Mouse (Mus musculus) kidney, postnatal 10 days (tissue): ENCODE measurements around the gene Dgkg.

Experiments
- DNase-seq: peaks from one replicate; pipeline ENCODE4 v3.0.0; 2021; ENCODE audit warnings: mixed read lengths

Dgkg gene

DNA sequence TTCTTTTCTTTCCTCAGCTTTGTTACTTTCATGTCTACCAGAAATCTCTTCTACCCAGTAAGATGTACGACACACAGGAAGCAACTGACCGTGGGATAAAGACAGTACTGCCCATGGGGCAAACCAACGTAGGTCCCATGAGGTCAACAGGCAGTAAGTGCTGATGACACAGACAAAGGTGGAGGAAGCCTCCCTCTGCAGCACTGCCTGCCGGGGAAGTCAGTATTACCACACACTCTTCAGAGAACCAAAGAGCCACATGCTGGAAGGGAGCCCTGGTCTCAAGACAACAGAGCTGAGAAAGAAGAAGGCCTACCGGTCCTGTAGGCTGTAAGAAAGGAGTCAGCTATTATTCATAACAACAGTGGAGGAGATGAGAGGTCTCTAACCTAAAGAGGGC, 67.4 kb downstream of the Dgkg start:
- DNase-seq: no peak

DNA sequence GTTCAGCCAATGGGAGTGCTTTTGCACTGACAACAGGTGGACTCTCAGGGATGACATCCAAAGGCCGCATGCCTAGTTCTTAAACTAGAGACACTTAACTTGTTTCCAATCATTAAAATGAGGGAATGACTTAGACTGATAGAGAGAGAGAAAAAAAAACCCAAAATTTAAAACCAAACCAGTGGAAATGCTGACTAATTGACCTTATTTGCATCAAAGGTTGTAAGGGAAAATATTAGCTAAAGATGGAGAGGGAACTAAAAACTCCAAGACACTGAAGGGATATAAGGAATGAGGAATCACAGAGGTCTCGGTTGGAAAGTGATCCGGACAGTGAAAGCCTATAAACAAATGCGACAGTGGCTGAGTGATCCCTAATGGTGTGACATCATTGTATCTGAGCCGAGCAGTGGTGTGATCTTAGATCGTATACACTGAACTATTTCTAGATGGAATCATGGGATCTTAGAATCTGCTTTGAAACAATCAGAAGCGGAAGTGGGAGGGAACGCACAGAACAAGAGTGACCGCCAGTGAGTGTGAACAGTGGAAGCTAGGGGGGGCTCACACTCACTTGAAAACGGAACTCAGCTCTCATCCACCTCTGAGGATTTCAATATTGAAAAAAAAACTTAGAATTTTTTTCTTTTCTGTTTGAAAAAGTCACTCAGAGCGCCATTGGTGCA, 70.7 kb downstream of the Dgkg start:
- DNase-seq: no peak

GRCm38 (mm10) chr16:22585523-22585922, 71.5 kb downstream of the Dgkg start:
- DNase-seq: no peak

DNA sequence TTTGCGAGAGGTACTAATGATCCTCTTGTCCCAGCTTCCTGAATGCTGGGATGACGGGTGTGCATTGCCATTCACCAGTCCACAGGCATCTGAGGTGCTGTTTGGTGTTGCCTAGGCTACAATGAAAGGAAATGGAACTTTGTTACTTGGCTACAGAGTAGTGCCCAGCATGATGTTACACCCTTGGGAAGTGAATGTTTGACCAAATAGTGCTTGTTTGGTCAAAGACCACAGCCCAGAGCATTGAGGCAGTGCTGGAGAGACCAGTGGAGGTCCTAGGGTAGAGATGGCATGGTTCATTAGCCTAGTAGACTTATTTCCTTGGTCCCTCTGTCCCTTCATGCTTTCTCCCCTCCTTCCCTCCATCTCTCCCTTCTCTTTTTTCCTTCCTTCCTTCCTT, 73.6 kb downstream of the Dgkg start:
- DNase-seq: no peak

- DNase-seq: no peak
Measured at GRCm38 (mm10) chr16:22582173-22582929, 74.7 kb downstream of the Dgkg start.

- peak; percentile 31 for DNase-seq
Measured at GRCm38 (mm10) chr16:22580103-22580502, 76.9 kb downstream of the Dgkg start.

- DNase-seq: no peak
Measured at GRCm38 (mm10) chr16:22578883-22579282, 78.1 kb downstream of the Dgkg start.

DNA sequence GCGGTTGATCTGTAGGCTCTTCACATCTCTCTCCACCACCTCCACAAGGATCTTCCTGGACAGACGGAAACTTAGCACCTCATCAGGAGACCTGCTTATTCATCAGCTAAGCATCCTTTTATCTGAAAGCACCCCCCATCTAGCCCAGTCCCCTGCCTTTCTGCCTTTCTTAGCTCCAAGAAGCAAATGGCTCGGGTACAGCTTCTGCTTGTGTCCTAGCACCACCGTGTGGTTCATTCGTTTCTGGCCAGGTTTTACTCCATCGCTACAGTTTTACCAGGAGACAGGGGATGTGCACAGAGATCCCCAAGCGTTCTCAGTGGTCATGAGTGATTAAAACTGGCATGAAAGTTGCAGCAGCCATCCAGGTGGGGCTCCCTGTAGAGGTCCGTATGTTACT, 79.4 kb downstream of the Dgkg start:
- DNase-seq: peak; percentile 43

DNA sequence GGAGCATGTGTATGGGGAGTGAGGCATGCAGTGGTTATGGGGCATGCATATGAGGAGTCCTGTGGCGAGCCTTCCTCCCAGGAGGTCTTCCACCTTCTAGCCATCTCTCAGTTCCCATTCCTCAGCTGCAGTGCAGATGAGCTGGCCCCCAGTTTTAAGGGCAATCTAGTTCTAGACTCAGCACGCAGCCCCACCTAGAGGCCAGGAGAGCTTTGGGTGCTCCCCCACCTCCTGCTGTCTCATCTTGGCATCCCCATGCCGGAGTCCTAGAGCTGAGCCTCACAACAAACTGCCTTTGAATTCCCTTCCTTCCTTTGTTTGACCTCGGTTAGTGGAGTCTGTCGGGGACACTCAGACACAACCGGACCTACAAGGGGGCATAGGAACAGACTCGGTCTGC, 82.9 kb downstream of the Dgkg start:
- no peak for DNase-seq

- DNase-seq: peak; percentile 54
Measured at GRCm38 (mm10) chr16:22572641-22573341, 84.2 kb downstream of the Dgkg start.

DNA sequence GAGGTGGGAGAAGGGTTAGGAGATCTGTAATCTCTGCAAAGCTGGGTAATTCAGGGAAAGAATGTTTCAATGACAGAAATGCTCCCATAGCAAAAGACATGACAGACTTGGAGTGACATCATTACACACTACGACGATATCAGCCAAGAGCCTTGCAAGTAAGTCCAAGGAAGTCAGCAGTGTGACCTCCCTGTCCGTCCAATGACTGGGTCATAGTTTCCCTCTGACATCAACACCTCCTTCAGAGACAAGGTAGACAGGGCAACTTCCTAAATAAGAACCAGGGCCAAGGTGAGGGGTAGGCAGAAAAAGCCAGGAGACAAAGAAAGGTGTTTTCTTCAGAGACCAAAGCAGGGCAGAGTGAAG, 92.1 kb downstream of the Dgkg start:
- no peak for DNase-seq

GRCm38 (mm10) chr16:22564259-22564906, 92.6 kb downstream of the Dgkg start:
- peak; percentile 83 for DNase-seq

GRCm38 (mm10) chr16:22563594-22563993, 93.4 kb downstream of the Dgkg start:
- DNase-seq: no peak

- DNase-seq: peak; percentile 35
Measured at GRCm38 (mm10) chr16:22554996-22555395, 102.0 kb downstream of the Dgkg start.

DNA sequence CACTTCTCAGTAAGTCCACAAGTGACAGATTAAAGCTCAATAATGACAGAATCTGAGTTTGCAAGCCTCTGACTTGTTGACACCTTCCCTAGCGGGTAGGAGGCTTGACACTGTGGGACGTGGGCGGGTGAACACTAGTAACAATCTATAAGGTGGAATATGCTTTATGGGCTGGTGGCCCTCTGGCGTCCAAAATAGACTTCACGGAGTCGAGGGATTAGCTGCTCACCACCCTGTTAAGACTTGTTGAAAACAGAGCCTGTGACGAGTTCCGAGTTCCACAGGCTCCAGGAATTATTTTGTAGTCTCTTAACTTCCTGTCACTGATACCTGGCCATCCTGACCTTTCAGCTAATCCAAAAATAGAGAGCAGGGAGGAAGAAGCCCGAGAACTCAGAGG, 104.7 kb downstream of the Dgkg start:
- no peak for DNase-seq

- peak; percentile 27 for DNase-seq
Measured at GRCm38 (mm10) chr16:22551231-22552000, 105.6 kb downstream of the Dgkg start.

DNA sequence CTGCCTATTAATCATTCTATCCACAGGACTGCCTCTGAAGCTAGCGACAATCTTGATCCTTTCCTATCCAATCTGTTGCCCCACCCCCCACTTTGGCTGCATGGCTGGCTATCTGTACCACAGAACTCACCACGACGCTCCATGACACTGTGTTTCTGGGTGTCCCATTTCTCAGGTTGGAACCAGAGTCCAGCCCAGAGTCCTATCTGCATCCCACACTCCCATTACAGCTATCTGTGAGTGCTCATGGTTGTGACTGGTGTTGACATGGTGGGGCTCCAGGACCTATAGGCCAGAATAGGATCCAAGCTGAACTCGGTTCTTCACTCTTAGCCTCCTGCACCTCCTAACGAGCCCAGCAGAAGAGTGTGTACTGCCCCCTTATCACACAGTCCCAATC, 107.7 kb downstream of the Dgkg start:
- no peak for DNase-seq

- peak; percentile 91 for DNase-seq
Measured at GRCm38 (mm10) chr16:22548167-22549080, 108.6 kb downstream of the Dgkg start.

GRCm38 (mm10) chr16:22547741-22548140, 109.3 kb downstream of the Dgkg start:
- DNase-seq: no peak

- no peak for DNase-seq
Measured at GRCm38 (mm10) chr16:22545799-22546198, 111.2 kb downstream of the Dgkg start.

- peak; percentile 12 for DNase-seq
Measured at GRCm38 (mm10) chr16:22545016-22545561, 111.9 kb downstream of the Dgkg start.
